9 mouse cellular contexts compared by ENCODE assay signal in the genomic region with DNA sequence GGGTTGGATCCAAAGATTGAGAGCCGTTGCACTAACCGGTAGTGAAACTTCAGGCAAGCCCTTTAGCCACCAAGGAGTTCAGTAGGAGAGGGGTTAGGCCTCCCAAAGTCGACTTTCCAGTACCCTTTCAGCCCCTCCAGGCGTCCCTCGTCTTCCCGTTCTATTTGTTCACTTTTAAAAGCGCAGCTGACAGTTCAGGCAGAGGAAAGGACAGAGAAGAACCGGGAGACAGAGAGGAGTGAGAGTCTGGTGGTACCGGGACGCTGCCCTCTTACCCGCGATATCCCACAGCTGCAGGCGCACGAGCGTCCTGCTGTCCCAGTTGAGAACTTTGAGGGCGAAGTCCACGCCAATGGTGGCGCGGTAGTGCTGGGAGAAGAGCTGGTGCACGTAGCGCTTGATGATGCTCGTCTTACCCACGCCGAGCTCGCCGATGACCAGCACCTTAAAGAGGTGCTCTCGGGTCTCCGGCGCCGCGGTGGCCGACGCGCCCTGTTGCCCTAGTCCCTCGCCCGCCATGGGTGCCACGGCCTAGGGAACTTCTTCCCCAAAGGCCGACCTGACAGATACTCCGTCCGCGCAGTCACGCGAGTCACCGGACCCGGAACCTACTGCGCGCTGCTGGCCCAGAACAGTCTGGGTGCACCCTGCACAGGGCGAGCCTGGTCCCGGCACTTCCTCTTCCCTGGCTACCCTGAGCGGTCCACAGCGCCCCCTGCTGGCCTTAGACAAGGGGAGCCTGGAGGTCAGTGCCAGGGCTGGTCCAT. TPM values are rescaled to one million over a fixed set of nuclear protein-coding genes. Genes with fewer than 3 reads are reported as not detected.
DNase-seq lines count a peak whose midpoint lies in the region; ATAC-seq and TF ChIP-seq lines count a peak whose summit lies in the region.
"Had no signal": no experiment of that assay in that cellular context is flagged by ENCODE, and none has a peak within 500 bp of the region (broad histone marks: within the 10 kb centered on the region; RNA-seq: fewer than 3 reads in every experiment).

Rab32 (minus strand) TSS at position 696 of the 767 bp plus-strand sequence.

- peak; percentile 90 for ATAC-seq in heart, embryonic 11.5 days (replicated peaks; ENCODE audit: insufficient number of reproducible peaks, low FRiP score, low TSS enrichment)
- peak; percentile 98 for ATAC-seq in kidney, embryonic 15.5 days (replicated peaks; ENCODE audit: low FRiP score)
- peak; percentile 92 for ATAC-seq in limb, embryonic 15.5 days (ENCODE audit: insufficient number of reproducible peaks, low FRiP score, low TSS enrichment, low read depth)
- ATAC-seq in midbrain, postnatal 0 days (ENCODE audit: low FRiP score), result peak; percentile 94

- peak within 1 kb of the TSS; percentile 60 for H3K4me3 ChIP-seq in erythroblast, embryonic 14.5 days (replicated peaks)
- H3K4me3 ChIP-seq in heart, embryonic 11.5 days (ENCODE audit: low read depth, low read length), result peak within 1 kb of the TSS; percentile 70
- H3K4me3 ChIP-seq in kidney, embryonic 15.5 days (replicated peaks), result peak within 1 kb of the TSS; percentile 56
- peak within 1 kb of the TSS; percentile 62 for H3K4me3 ChIP-seq in limb, embryonic 15.5 days
- peak within 1 kb of the TSS; percentile 49 for H3K4me3 ChIP-seq in midbrain, postnatal 0 days (ENCODE audit: low read depth, low read length)

- H3K9ac ChIP-seq in heart, embryonic 11.5 days (ENCODE audit: low read depth, low read length), result peak within 1 kb of the TSS; percentile 74
- H3K9ac ChIP-seq in kidney, embryonic 15.5 days, result peak within 1 kb of the TSS; percentile 42
- peak within 1 kb of the TSS; percentile 46 for H3K9ac ChIP-seq in limb, embryonic 15.5 days
- H3K9ac ChIP-seq in midbrain, postnatal 0 days (replicated peaks; ENCODE audit: low read length, poor library complexity, severe bottlenecking), result peak within 1 kb of the TSS; percentile 53

- H3K9me3 ChIP-seq in erythroblast, embryonic 14.5 days (ENCODE audit: control insufficient read depth, low read length), result no peaks in the 10 kb centered on the region
- H3K9me3 ChIP-seq in heart, embryonic 11.5 days (replicated peaks; ENCODE audit: control insufficient read depth, low read length), result no peaks in the 10 kb centered on the region
- no peaks in the 10 kb centered on the region for H3K9me3 ChIP-seq in kidney, embryonic 15.5 days (replicated peaks)
- no peaks in the 10 kb centered on the region for H3K9me3 ChIP-seq in limb, embryonic 15.5 days
- H3K9me3 ChIP-seq in midbrain, postnatal 0 days (ENCODE audit: low read length), result no peaks in the 10 kb centered on the region

- no peak within 1 kb of the TSS for H3K27ac ChIP-seq in heart, embryonic 11.5 days (ENCODE audit: low read depth, low read length)
- peak within 1 kb of the TSS; percentile 79 for H3K27ac ChIP-seq in kidney, embryonic 15.5 days
- H3K27ac ChIP-seq in limb, embryonic 15.5 days, result peak within 1 kb of the TSS; percentile 78
- H3K27ac ChIP-seq in midbrain, postnatal 0 days (ENCODE audit: low read depth, low read length), result no peak within 1 kb of the TSS

- no peaks in the 10 kb centered on the region for H3K27me3 ChIP-seq in erythroblast, embryonic 14.5 days (ENCODE audit: control insufficient read depth)
- no peaks in the 10 kb centered on the region for H3K27me3 ChIP-seq in heart, embryonic 11.5 days (ENCODE audit: control insufficient read depth, insufficient read depth, low read length)
- no peaks in the 10 kb centered on the region for H3K27me3 ChIP-seq in kidney, embryonic 15.5 days
- H3K27me3 ChIP-seq in limb, embryonic 15.5 days, result no peaks in the 10 kb centered on the region
- H3K27me3 ChIP-seq in midbrain, postnatal 0 days (ENCODE audit: insufficient read depth, low read length), result no peaks in the 10 kb centered on the region

- TF ChIP-seq POLR2A in brain, embryonic 14.5 days (IDR thresholded peaks at IDR 0.05; ENCODE audit: borderline replicate concordance, extremely low read depth, insufficient read depth, insufficient read length, poor library complexity, severe bottlenecking), result no peak

- no peaks in the 10 kb centered on the region for H3K36me3 ChIP-seq in erythroblast, embryonic 14.5 days (ENCODE audit: control insufficient read depth)
- no peaks in the 10 kb centered on the region for H3K36me3 ChIP-seq in heart, embryonic 11.5 days (ENCODE audit: control insufficient read depth, insufficient read depth, low read length)
- H3K36me3 ChIP-seq in kidney, embryonic 15.5 days, result no peaks in the 10 kb centered on the region
- no peaks in the 10 kb centered on the region for H3K36me3 ChIP-seq in limb, embryonic 15.5 days
- no peaks in the 10 kb centered on the region for H3K36me3 ChIP-seq in midbrain, postnatal 0 days (ENCODE audit: insufficient read depth, low read length)

- peak within 1 kb of the TSS; percentile 93 for H3K4me2 ChIP-seq in heart, embryonic 11.5 days
- peak within 1 kb of the TSS; percentile 84 for H3K4me2 ChIP-seq in kidney, embryonic 15.5 days
- H3K4me2 ChIP-seq in limb, embryonic 15.5 days, result peak within 1 kb of the TSS; percentile 78
- peak within 1 kb of the TSS; percentile 99 for H3K4me2 ChIP-seq in midbrain, postnatal 0 days (ENCODE audit: low read depth, low read length, poor library complexity, severe bottlenecking)

- WGBS in heart, embryonic 11.5 days (ENCODE audit: insufficient replicate concordance), result under 1% methylated on average over 51 of the region's 51 CpGs
- WGBS in kidney, embryonic 15.5 days, result under 1% methylated on average over 51 of the region's 51 CpGs
- WGBS in limb, embryonic 15.5 days, result under 1% methylated on average over 51 of the region's 51 CpGs
- WGBS in midbrain, postnatal 0 days, result under 1% methylated on average over 51 of the region's 51 CpGs

- TF ChIP-seq CTCF in brain, embryonic 14.5 days (IDR thresholded peaks at IDR 0.05; ENCODE audit: borderline replicate concordance, extremely low read depth, insufficient read depth, insufficient read length), result peak; percentile 93
- peak; percentile 95 for TF ChIP-seq CTCF in midbrain, postnatal 0 days (IDR thresholded peaks at IDR 0.05)

- peak; percentile 90 for DNase-seq in 416B (ENCODE audit: low read depth)
- DNase-seq in brain, embryonic 14.5 days (ENCODE audit: low read depth), result peak; percentile 87
- peak; percentile 81 for DNase-seq in midbrain, postnatal 0 days (ENCODE audit: low spot score)
- DNase-seq in spleen, postnatal 10 days (ENCODE audit: low spot score in 2 of 2), result peak; percentile 69 to 87

- H3K4me1 ChIP-seq in erythroblast, embryonic 14.5 days (ENCODE audit: control insufficient read depth), result peaks cover 8% of the 10 kb centered on the region
- no peaks in the 10 kb centered on the region for H3K4me1 ChIP-seq in heart, embryonic 11.5 days (ENCODE audit: control insufficient read depth, insufficient read depth, low read length)
- H3K4me1 ChIP-seq in kidney, embryonic 15.5 days, result 0 out of 2 replicates have a peak, but pooled peaks cover 5% of the 10 kb centered on the region
- peaks cover 8% of the 10 kb centered on the region; the same call in 1 of the 2 replicates for H3K4me1 ChIP-seq in limb, embryonic 15.5 days
- H3K4me1 ChIP-seq in midbrain, postnatal 0 days (ENCODE audit: insufficient read depth, low read length), result no peaks in the 10 kb centered on the region

RNA-seq across cellular contexts. Expression of gene Rab32, which starts in this region (rescaled TPM):
- 2.4 and 3.2 TPM in 2 replicates for polyA plus RNA-seq in brain, embryonic 14.5 days (2012; rRNA removed)
- polyA plus RNA-seq in erythroblast, embryonic 14.5 days (2012), result 0.09 and 0.11 TPM in 2 replicates
- 12.8 and 14.0 TPM in 2 replicates for polyA plus RNA-seq in heart, embryonic 11.5 days (2014; fragmentation: Nextera tagmentation; extraction: Ambion mirVana)
- 16.2 and 17.8 TPM in 2 replicates for polyA plus RNA-seq in kidney, embryonic 15.5 days (2015; fragmentation: Nextera tagmentation; extraction: Ambion mirVana)
- 32.9 and 35.2 TPM in 2 replicates for polyA plus RNA-seq in limb, embryonic 15.5 days (2015; fragmentation: Nextera tagmentation; extraction: Ambion mirVana)
- 2.5 and 3.6 TPM in 2 replicates for total RNA-seq in midbrain, postnatal 0 days (2014; rRNA removed)
- polyA plus RNA-seq in midbrain, postnatal 0 days (2015; fragmentation: Nextera tagmentation; extraction: Ambion mirVana), result 3.9 and 4.2 TPM in 2 replicates
- total RNA-seq: MEL had no signal

Comparison
In these comparisons a context has a peak if more than half of its experiments do, and no peak if none do; other contexts are left out.
1. H3K27ac ChIP-seq: peak in kidney, embryonic 15.5 days (single experiment) and limb, embryonic 15.5 days (single experiment); none in heart, embryonic 11.5 days (single experiment) and midbrain, postnatal 0 days (single experiment).
2. Peak in every context shown above with its lines, with median percentiles within 50 percentile points of each other: DNase-seq, H3K4me3 ChIP-seq, ATAC-seq, H3K4me2 ChIP-seq and H3K9ac ChIP-seq.